Mouse (Mus musculus) ES-CJ7 (cell line): ENCODE results near the gene Gpr4.

Experiments used
- DNase-seq: peaks from one replicate; pipeline ENCODE4 v3.0.0; 2011; ENCODE audit warnings: low read depth, low spot score

Gene Gpr4

GRCm38 (mm10) chr7:19211996-19212755 is at the start of gene Gpr4:
TSS of gene Gpr4 (plus strand) at chr7:19212538.
- DNase-seq, result peak; percentile 56

DNA sequence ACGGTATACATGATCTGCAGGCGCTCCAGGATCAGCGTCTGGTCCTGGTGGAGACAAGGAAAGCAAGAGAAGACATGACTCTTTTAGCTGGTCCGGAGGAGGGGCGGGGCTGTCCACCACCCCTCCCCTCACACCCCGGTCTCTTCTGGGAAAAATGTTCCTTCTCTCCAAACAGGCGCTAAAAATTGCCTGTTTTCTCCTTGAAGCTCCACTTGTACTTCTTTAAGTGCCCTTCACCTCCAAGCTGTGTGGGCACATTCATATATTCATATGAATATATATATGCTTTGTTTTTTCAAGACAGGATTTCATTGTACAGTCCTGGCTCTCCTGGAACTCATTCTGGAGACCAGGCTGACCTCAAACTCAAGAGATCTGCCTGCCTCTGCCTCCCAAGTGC is 49.4 kb upstream of the Gpr4 start:
- DNase-seq, result no peak

DNA sequence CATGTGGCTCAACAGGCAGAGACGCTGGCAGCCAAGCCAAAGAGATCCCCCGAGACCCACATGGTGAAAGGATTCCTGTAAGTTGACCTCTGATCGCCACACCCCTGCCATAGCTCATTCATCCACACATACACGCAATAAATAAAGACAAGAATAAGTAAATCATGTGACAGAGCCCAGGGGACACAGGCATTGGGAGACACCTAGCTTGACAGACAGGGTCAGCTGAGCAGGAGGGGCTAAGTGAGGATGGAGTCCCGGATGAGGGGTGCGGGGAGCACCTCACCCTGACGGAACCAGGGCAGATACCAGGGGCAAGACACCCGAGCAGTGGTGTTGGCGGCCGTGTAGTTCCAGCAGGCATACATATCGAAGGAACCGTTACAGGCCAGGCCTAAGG is 48.6 kb upstream of the Gpr4 start:
- no peak for DNase-seq

DNA sequence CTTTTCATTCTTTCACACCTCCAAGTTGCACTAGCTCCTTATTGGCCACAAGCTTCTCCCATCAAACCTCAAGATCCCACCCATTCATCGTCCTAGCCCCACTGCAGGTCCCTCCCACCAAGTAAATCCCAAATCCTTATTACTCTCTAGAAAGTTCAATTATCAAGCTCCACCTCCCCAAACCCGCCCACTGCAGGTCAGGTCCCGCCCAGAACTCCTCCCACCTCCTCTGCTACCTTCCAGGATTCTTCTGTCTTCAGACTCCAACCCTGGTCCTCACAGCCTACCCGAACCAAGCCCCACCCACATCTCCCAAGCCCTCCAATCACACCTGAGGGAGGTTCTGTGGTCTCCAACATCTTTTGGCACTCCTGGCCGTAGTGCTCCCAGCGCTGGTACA is 48.1 kb upstream of the Gpr4 start:
- peak; percentile 92 for DNase-seq

DNA sequence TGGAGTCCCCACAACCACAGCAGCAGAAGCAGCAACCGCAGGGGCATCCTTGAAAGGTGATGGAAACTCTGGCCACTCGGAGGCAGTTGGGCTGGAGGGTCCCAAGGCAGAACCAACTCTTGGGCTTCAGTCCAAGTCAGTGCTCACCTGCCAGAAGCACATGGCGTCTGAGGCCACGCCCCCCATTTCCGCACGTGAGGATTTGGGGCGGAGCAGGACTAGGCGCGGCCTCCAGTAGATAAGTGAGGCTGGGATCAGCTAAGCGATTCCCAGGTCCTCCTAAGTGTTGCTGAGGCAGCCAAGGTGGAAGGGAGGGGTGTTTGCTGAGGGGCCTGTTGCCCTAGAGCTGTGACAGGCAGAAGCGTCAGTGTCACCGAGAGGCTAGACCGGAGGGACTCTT is 47.4 kb upstream of the Gpr4 start:
- DNase-seq, result peak; percentile 83

GRCm38 (mm10) chr7:19165656-19166423 is 46.5 kb upstream of the Gpr4 start, which contains the start of gene Gipr:
TSS of gene Gipr (minus strand) at chr7:19166127.
- DNase-seq, result no peak

- DNase-seq, result no peak
Observed at GRCm38 (mm10) chr7:19166990-19167389, 45.3 kb upstream of the Gpr4 start.

- DNase-seq, result no peak
Observed at GRCm38 (mm10) chr7:19169506-19169905, 42.8 kb upstream of the Gpr4 start.

GRCm38 (mm10) chr7:19170142-19170541 is 42.2 kb upstream of the Gpr4 start:
- DNase-seq, result no peak

GRCm38 (mm10) chr7:19171831-19172230 is 40.5 kb upstream of the Gpr4 start:
- no peak for DNase-seq

DNA sequence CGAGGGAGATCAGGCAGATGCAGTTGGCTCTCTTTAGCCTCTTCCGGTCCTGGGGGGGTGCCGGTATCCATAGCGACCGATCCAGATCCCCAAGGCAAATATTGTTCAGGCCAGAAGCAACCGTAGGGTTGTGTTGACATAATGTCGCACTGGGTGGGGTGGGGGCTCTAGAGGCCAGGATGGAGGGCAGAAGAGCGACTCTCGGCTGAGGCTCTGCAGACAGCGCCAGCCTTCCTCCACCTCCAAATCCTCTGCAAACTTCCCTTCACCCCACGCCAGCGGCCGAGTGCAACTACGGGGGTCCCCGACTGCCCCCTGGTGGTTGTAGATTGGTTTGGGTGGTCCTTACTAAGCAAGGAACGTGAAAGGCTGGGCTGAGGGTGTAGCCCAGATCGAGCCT is 39.5 kb upstream of the Gpr4 start:
- DNase-seq, result peak; percentile 89

DNA sequence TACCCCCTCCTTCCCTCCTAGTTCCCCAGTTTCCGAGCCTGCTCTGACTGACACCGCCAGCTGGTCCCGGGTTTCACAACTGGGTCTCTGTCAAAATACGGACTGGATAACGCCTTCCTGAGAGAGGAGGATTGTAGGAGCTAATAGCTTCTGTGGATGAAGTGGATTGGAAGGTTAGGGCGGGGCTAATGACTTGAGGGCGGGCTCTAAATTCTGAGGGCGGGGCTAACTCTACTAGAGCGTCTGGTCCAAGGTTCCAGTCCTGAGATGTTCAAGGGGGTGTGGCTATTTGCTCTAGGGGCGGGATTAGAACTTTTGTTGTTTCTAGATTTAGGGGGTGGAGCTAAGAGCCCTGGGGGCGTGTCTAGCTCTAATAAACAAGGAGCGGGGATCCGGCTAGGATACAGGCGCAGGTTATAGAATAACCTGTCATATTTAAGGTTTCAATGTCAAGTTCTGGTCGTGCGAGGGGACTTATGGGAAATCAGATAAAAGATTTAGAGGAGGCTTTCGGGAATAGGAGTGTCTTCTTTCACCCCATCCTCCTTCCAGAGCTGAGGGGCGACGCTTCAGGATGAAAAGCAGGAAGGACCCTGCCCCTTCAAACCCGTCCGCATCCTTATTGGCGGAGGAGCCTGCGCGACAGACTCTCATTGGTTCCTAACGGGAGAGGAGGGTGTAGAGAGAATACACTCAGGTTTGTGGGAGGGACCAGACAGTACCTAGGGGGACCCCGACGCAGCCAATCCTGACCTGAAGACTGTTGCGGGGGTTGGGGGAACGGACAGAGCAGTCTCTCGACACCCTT is 36.4 kb upstream of the Gpr4 start, which contains the start of gene Eml2:
TSS of gene Eml2 (plus strand) at position 714 of the 808 bp plus-strand sequence.
- DNase-seq, result peak; percentile 93

DNA sequence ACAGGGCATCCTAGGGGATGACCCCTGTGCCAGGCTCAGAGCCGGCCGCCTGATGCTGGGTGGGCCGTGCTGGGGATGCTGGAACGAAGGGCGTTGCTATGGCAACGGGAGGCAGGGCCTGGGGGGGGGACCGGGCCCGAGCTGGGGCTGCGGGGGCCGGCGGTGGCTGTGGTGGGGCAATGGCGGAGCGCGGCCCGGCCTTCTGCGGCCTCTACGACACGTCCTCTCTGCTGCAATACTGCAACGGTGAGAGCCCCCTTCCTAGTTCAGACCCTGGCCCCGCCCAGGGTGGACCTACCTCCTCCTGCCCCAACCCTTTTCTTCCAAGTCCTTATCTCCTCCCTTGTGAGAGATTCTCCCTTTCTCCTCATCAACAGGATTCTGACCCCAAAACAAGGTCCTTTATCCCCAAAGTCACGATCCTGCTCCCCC is 35.8 kb upstream of the Gpr4 start:
- no peak for DNase-seq

GRCm38 (mm10) chr7:19177216-19177615 is 35.1 kb upstream of the Gpr4 start:
- DNase-seq, result no peak

GRCm38 (mm10) chr7:19178035-19178434 is 34.3 kb upstream of the Gpr4 start:
- DNase-seq, result no peak

- DNase-seq, result peak; percentile 83
Observed at GRCm38 (mm10) chr7:19178443-19179092, 33.8 kb upstream of the Gpr4 start.

DNA sequence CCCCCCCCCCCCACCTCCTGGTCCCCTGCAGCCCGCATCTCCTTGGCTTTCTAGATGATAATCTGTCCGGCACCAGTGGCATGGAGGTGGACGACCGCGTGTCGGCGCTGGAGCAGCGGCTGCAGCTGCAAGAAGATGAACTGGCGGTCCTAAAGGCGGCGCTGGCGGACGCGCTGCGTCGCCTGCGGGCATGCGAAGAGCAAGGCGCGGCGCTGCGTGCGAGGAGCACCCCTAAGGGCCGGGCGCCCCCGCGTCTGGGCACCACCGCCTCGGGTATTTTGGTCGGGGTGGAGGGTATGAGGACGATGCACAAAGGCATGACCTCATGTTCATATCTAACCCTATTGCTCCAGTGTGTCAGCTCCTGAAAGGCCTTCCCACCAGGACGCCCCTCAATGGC is 33.2 kb upstream of the Gpr4 start:
- DNase-seq, result peak; percentile 83

GRCm38 (mm10) chr7:19179936-19180335 is 32.4 kb upstream of the Gpr4 start:
- DNase-seq, result peak; percentile 74

- DNase-seq, result peak; percentile 85
Observed at GRCm38 (mm10) chr7:19180862-19181429, 31.4 kb upstream of the Gpr4 start.

GRCm38 (mm10) chr7:19184250-19184649 is 28.1 kb upstream of the Gpr4 start:
- no peak for DNase-seq

- no peak for DNase-seq
Observed at GRCm38 (mm10) chr7:19184758-19185157, 27.6 kb upstream of the Gpr4 start.
